Mouse (Mus musculus) T-helper 17 cell (primary cell): ENCODE data around the gene Olfr1022.

ENCODE experiments used
- in situ Hi-C, 2 experiments: fragments of 300-600 bp; cut with MboI, MseI; formaldehyde crosslinking; loops; 1 replicate in 1 of 2; 2 replicates in 1 of 2; pipeline ENCODE4 v1.15.1; 2025; ENCODE audit warnings: high pct_unique_total_duplicates in 2 of 2

The Olfr1022 gene

GRCm38 (mm10) chr2:85868294-85868693 is at the start of gene Olfr1022:
Gene Olfr1022, plus strand, starts transcription at chr2:85868594.
- in situ Hi-C loops: no loop called here

- in situ Hi-C loops: no loop called here
Observed at GRCm38 (mm10) chr2:85845383-85845782, 23.0 kb upstream of the Olfr1022 start, which contains the start of gene Olfr1019. Gene Olfr1019, minus strand, starts transcription at chr2:85845483.

- in situ Hi-C loops: no loop called here
Observed at GRCm38 (mm10) chr2:85846730-85847129, 21.7 kb upstream of the Olfr1022 start, which contains the start of gene Olfr1020. Gene Olfr1020, plus strand, starts transcription at chr2:85847030.

- in situ Hi-C loops: no loop called here
Observed at GRCm38 (mm10) chr2:85885340-85885739, 16.9 kb downstream of the Olfr1022 start, which contains the start of gene Olfr1023. Gene Olfr1023, plus strand, starts transcription at chr2:85885640.

GRCm38 (mm10) chr2:85904952-85905351 is 36.6 kb downstream of the Olfr1022 start, which contains the start of gene Olfr1024:
Gene Olfr1024, minus strand, starts transcription at chr2:85905052.
- in situ Hi-C loops: no loop called here

GRCm38 (mm10) chr2:85913197-85913596 is 44.8 kb downstream of the Olfr1022 start:
- in situ Hi-C loops: no loop called here

- in situ Hi-C loops: no loop called here
Observed at GRCm38 (mm10) chr2:85914893-85915292, 46.5 kb downstream of the Olfr1022 start, which contains the start of gene Olfr1025-ps1. Gene Olfr1025-ps1, plus strand, starts transcription at chr2:85915193.
